Comparison of ENCODE assay signal across 9 mouse cellular contexts in the genomic region with DNA sequence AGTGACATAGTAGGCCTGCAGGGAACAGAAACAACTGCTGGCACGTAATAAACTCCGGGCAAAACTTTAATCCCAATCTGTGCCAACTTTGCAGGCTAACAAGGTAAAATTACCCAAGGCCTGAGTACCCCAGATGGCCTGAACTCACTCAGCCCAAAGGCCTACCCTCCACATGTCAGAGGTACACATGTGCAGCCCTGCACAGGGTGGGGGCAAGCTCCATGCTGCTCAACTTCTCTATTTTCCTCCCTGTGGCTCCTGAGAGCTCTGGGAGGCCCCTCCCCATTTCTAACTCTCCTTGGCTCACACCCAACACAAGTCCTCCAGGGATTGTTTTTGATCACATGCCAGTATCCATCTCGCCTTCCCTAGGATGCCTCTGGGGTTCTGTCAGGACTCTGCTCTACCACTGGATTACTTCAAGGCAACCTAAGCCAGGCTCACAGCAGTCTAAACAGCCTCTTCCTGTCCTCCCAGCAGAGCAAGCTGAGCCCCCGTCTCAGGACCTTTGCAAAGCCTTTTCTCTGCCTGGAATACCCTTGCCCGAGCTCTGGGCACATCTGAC. TPM values are rescaled to one million over a fixed set of nuclear protein-coding genes. Genes with fewer than 3 reads are reported as not detected.
A peak's percentile ranks its signal among the peaks of the same experiment; 100 is the strongest.
DNase-seq lines count a peak whose midpoint lies in the region; ATAC-seq and TF ChIP-seq lines count a peak whose summit lies in the region.
"Had no signal": no experiment of that assay in that cellular context is flagged by ENCODE, and none has a peak within 500 bp of the region (broad histone marks: within the 10 kb centered on the region; RNA-seq: fewer than 3 reads in every experiment).

No protein-coding gene starts in this region.

- peaks cover 31% of the 10 kb centered on the region for H3K27me3 ChIP-seq in heart, embryonic 11.5 days (ENCODE audit: control insufficient read depth, insufficient read depth, low read length)
- H3K27me3 ChIP-seq in lung, postnatal 0 days (replicated peaks; ENCODE audit: insufficient read depth, low read length): no peaks in the 10 kb centered on the region
- no peaks in the 10 kb centered on the region for H3K27me3 ChIP-seq in hindbrain, embryonic 14.5 days (ENCODE audit: control insufficient read depth, insufficient read depth, low read length)
- H3K27me3 ChIP-seq in stomach, embryonic 15.5 days (replicated peaks): no peaks in the 10 kb centered on the region

- H3K4me2 ChIP-seq in heart, embryonic 11.5 days: peak overlapping the region; percentile 50
- H3K4me2 ChIP-seq in lung, postnatal 0 days (replicated peaks; ENCODE audit: low read depth, low read length): no peak overlapping the region
- H3K4me2 ChIP-seq in hindbrain, embryonic 14.5 days (replicated peaks): peak overlapping the region; percentile 3; the same call in 1 of the 2 replicates
- peak overlapping the region; percentile 35; the same call in 1 of the 2 replicates for H3K4me2 ChIP-seq in stomach, embryonic 15.5 days

- no peak for TF ChIP-seq CTCF in lung, postnatal 0 days (IDR thresholded peaks at IDR 0.05)
- TF ChIP-seq CTCF in lung, adult 2 months (IDR thresholded peaks at IDR 0.05; ENCODE audit: insufficient read depth, low read length): no peak

- H3K9me3 ChIP-seq in heart, embryonic 11.5 days (replicated peaks; ENCODE audit: control insufficient read depth, low read length): no peaks in the 10 kb centered on the region
- H3K9me3 ChIP-seq in lung, postnatal 0 days (ENCODE audit: low read length): no peaks in the 10 kb centered on the region
- no peaks in the 10 kb centered on the region for H3K9me3 ChIP-seq in hindbrain, embryonic 14.5 days (ENCODE audit: control insufficient read depth, low read length)
- H3K9me3 ChIP-seq in stomach, embryonic 15.5 days: no peaks in the 10 kb centered on the region

- peak overlapping the region; percentile 55; the same call in 1 of the 2 replicates for H3K27ac ChIP-seq in heart, embryonic 11.5 days (ENCODE audit: low read depth, low read length)
- H3K27ac ChIP-seq in lung, postnatal 0 days (ENCODE audit: low read length): no peak overlapping the region
- peak overlapping the region; percentile 65 for H3K27ac ChIP-seq in hindbrain, embryonic 14.5 days
- H3K27ac ChIP-seq in stomach, embryonic 15.5 days: peak overlapping the region; percentile 88

- DNase-seq in heart, adult 18-20 months: no peak
- peak; percentile 61 for DNase-seq in lung, postnatal 0 days (ENCODE audit: low spot score)
- no peak for DNase-seq in lung, adult 2 months
- DNase-seq in hindbrain, embryonic 14.5 days (ENCODE audit: low spot score): peak; percentile 68
- DNase-seq in spleen, adult 12 weeks (ENCODE audit: low spot score): no peak
- DNase-seq in ovary, postnatal 14 days (ENCODE audit: low spot score): no peak
- DNase-seq: B cell, adult 2 months had no signal

- H3K36me3 ChIP-seq in heart, embryonic 11.5 days (ENCODE audit: control insufficient read depth, insufficient read depth, low read length): no peaks in the 10 kb centered on the region
- no peaks in the 10 kb centered on the region for H3K36me3 ChIP-seq in lung, postnatal 0 days (ENCODE audit: insufficient read depth, low read length)
- no peaks in the 10 kb centered on the region for H3K36me3 ChIP-seq in hindbrain, embryonic 14.5 days (replicated peaks; ENCODE audit: control insufficient read depth, insufficient read depth)
- no peaks in the 10 kb centered on the region for H3K36me3 ChIP-seq in stomach, embryonic 15.5 days

- ATAC-seq in heart, embryonic 11.5 days (replicated peaks; ENCODE audit: insufficient number of reproducible peaks, low FRiP score, low TSS enrichment): peak; percentile 36; the same call in 1 of the 2 replicates
- peak; percentile 19 for ATAC-seq in lung, postnatal 0 days
- no peak for ATAC-seq in hindbrain, embryonic 14.5 days (ENCODE audit: low FRiP score)
- ATAC-seq in stomach, embryonic 15.5 days (ENCODE audit: insufficient read depth, low FRiP score, low read depth): peak; percentile 69

- 38% methylated on average over 5 of the region's 5 CpGs for WGBS in heart, embryonic 11.5 days (ENCODE audit: insufficient replicate concordance)
- WGBS in lung, postnatal 0 days: 34% methylated on average over 5 of the region's 5 CpGs
- WGBS in lung, adult 2 months: 39% methylated on average over 5 of the region's 5 CpGs
- 44% methylated on average over 5 of the region's 5 CpGs for WGBS in hindbrain, embryonic 14.5 days
- 38% methylated on average over 5 of the region's 5 CpGs for WGBS in stomach, embryonic 15.5 days

- no peak overlapping the region for H3K4me3 ChIP-seq in heart, embryonic 11.5 days (ENCODE audit: low read depth, low read length)
- H3K4me3 ChIP-seq in lung, postnatal 0 days (ENCODE audit: low read depth, low read length): no peak overlapping the region
- H3K4me3 ChIP-seq in lung, adult 2 months (replicated peaks; ENCODE audit: extremely low read depth, low read depth, low read length): no peak overlapping the region
- no peak overlapping the region for H3K4me3 ChIP-seq in hindbrain, embryonic 14.5 days (replicated peaks; ENCODE audit: low read length)
- H3K4me3 ChIP-seq in stomach, embryonic 15.5 days (replicated peaks): no peak overlapping the region

- TF ChIP-seq POLR2A in lung, adult 2 months (IDR thresholded peaks at IDR 0.05; ENCODE audit: borderline replicate concordance, extremely low read depth, low read depth, low read length): no peak

- peaks cover 32% of the 10 kb centered on the region for H3K4me1 ChIP-seq in heart, embryonic 11.5 days (ENCODE audit: control insufficient read depth, insufficient read depth, low read length)
- H3K4me1 ChIP-seq in lung, postnatal 0 days (ENCODE audit: insufficient read depth, low read depth, low read length): peaks cover 9% of the 10 kb centered on the region; the same call in 1 of the 2 replicates
- H3K4me1 ChIP-seq in lung, adult 2 months (ENCODE audit: control insufficient read depth, insufficient read depth, low read length): no peaks in the 10 kb centered on the region; the same call in 1 of the 2 replicates
- H3K4me1 ChIP-seq in hindbrain, embryonic 14.5 days (replicated peaks; ENCODE audit: control insufficient read depth, insufficient read depth, low read length): peaks cover 83% of the 10 kb centered on the region
- H3K4me1 ChIP-seq in stomach, embryonic 15.5 days: peaks cover 68% of the 10 kb centered on the region

- no peak for TF ChIP-seq EP300 in lung, postnatal 0 days (IDR thresholded peaks at IDR 0.05)

- H3K9ac ChIP-seq in heart, embryonic 11.5 days (ENCODE audit: low read depth, low read length): no peak overlapping the region
- no peak overlapping the region for H3K9ac ChIP-seq in lung, postnatal 0 days (replicated peaks; ENCODE audit: low read depth)
- peak overlapping the region; percentile 36; the same call in 1 of the 2 replicates for H3K9ac ChIP-seq in hindbrain, embryonic 14.5 days
- H3K9ac ChIP-seq in stomach, embryonic 15.5 days: no peak overlapping the region

RNA-seq across cellular contexts. Expression of gene Tcf20, which starts 50.2 kb away (rescaled TPM):
- polyA plus RNA-seq in heart, embryonic 11.5 days (2014; fragmentation: Nextera tagmentation; extraction: Ambion mirVana): 6.7 TPM in 2 replicates
- 10 to 100 TPM; 48.2 to 56.6 TPM for total RNA-seq in heart, adult 18-20 months (2021)
- 6.1 and 7.3 TPM in 2 replicates for polyA plus RNA-seq in lung, postnatal 0 days (2015; fragmentation: Nextera tagmentation; extraction: Ambion mirVana)
- 12.6 and 16.8 TPM in 2 replicates for polyA plus RNA-seq in lung, adult 2 months (2012; rRNA removed)
- polyA plus RNA-seq in hindbrain, embryonic 14.5 days (2014; fragmentation: Nextera tagmentation; extraction: Ambion mirVana): 14.0 TPM in 2 replicates
- 8.3 and 8.6 TPM in 2 replicates for polyA plus RNA-seq in stomach, embryonic 15.5 days (2015; fragmentation: Nextera tagmentation; extraction: Ambion mirVana)

Comparison
In these comparisons a context has a peak if more than half of its experiments do, and no peak if none do; other contexts are left out.
1. DNase-seq: peak in lung, postnatal 0 days (single experiment) and hindbrain, embryonic 14.5 days (single experiment); none in heart, adult 18-20 months (0 of 2), lung, adult 2 months (single experiment), spleen, adult 12 weeks (single experiment) and ovary, postnatal 14 days (single experiment).